Mouse (Mus musculus): Measurements from ENCODE around the gene Smyd4. TPM values are rescaled to one million over a fixed set of nuclear protein-coding genes. Genes with fewer than 3 reads are reported as not detected.

Gene Smyd4
- polyA plus RNA-seq, 1 experiment: 9.1 TPM

DNA sequence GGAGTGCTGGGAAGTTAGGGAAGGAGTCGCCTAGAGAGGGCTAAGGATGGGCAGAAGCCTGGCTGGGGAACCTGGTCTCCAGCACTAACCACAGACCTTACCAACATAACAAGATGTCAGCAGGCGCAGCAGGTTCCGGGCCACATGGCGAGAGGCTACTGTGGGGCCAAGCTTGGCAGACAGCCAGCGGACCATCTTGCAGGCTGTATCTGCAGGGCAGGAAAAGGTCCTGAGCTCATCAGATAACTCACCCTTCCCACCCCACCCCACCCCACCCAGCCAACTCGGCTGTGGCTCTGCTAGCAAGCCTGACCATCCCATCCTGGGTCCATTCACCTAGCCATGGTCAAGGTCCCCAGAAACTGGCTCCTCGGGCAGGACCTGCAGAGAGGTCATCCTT, 101.5 kb downstream of the Smyd4 start:
- H3K4me1 ChIP-seq (ENCODE audit: control insufficient read depth, insufficient read depth, low read length): peaks cover 32% of the 10 kb centered on the region
- no peak overlapping the region for H3K27ac ChIP-seq (ENCODE audit: insufficient read depth, low read length)
- H3K27me3 ChIP-seq (ENCODE audit: control insufficient read depth, insufficient read depth, low read length): no peaks in the 10 kb centered on the region
- no peak overlapping the region for H3K4me3 ChIP-seq (replicated peaks; ENCODE audit: insufficient read depth, low read depth, low read length)
- WGBS: 24% methylated on average over 7 of the region's 7 CpGs
- TF ChIP-seq POLR2A (IDR thresholded peaks at IDR 0.05; ENCODE audit: borderline replicate concordance, insufficient read depth, low read length): no peak
- no peak for TF ChIP-seq CTCF (IDR thresholded peaks at IDR 0.05; ENCODE audit: borderline replicate concordance, insufficient read depth, low read depth, low read length)
- DNase-seq: peak; percentile 63 to 66

DNA sequence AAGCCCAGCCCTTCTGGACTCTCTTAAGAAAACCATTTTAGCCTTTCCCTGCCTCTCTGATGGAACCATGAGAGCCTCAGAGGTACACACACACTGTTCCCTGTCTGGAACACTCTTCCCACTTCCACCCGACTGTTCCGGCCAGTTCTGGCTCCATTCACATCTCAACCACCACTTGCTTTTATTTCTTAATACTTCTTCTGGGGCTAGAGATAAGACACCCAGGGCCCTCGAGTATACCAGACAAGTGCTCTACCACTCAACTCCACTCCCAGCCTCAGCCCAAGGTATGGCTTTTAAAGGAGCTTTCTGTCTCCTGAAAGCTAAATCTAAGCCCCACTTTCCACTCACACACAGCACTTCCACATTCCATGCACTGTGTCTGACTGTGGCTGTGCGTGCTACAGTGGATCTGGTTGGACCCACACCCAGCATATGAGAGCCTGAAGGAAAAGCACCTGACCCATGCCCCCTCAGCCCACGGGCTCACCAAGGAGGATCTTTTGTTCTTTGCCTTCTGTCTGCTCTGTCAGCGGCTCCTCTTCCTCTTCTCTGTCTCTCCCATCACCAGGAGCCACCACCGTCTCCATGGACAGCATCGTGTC, 102.2 kb downstream of the Smyd4 start:
- WGBS: 81% methylated on average over 8 of the region's 8 CpGs
- no peaks in the 10 kb centered on the region for H3K27me3 ChIP-seq (ENCODE audit: control insufficient read depth, insufficient read depth, low read length)
- no peak overlapping the region for H3K27ac ChIP-seq (ENCODE audit: insufficient read depth, low read length)
- TF ChIP-seq POLR2A (IDR thresholded peaks at IDR 0.05; ENCODE audit: borderline replicate concordance, insufficient read depth, low read length) (no peak), CTCF (IDR thresholded peaks at IDR 0.05; ENCODE audit: borderline replicate concordance, insufficient read depth, low read depth, low read length) (no peak)
- H3K4me1 ChIP-seq (ENCODE audit: control insufficient read depth, insufficient read depth, low read length): peaks cover 35% of the 10 kb centered on the region
- H3K4me3 ChIP-seq (replicated peaks; ENCODE audit: insufficient read depth, low read depth, low read length): no peak overlapping the region
- no peak for DNase-seq

DNA sequence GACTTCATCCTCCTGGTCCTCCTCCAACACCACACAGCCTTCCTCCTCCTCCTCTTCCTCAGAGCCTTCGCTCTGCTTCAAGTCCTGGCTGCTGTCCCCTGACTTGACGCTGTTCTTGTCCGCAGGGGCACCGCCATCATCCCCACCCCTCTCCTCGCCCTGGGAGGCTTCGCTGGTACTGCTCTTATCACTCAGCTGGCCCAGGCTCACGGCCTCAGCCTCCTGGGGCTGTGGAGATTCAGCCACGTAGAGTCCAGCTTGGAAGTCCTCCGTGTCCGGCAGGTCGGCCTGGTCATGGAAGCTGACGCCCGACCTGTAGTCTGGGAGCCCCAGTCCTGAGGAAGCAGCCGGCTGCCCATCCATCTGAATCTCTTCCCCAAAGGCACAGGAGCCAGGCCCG, 102.7 kb downstream of the Smyd4 start:
- no peak for DNase-seq
- Histone ChIP-seq H3K4me3 (replicated peaks; ENCODE audit: insufficient read depth, low read depth, low read length) (no peak overlapping the region), H3K27ac (ENCODE audit: insufficient read depth, low read length) (no peak overlapping the region), H3K27me3 (ENCODE audit: control insufficient read depth, insufficient read depth, low read length) (no peaks in the 10 kb centered on the region), H3K4me1 (ENCODE audit: control insufficient read depth, insufficient read depth, low read length) (peaks cover 35% of the 10 kb centered on the region)
- WGBS: 82% methylated on average over 15 of the region's 15 CpGs
- TF ChIP-seq POLR2A (IDR thresholded peaks at IDR 0.05; ENCODE audit: borderline replicate concordance, insufficient read depth, low read length) (no peak), CTCF (IDR thresholded peaks at IDR 0.05; ENCODE audit: borderline replicate concordance, insufficient read depth, low read depth, low read length) (no peak)

DNA sequence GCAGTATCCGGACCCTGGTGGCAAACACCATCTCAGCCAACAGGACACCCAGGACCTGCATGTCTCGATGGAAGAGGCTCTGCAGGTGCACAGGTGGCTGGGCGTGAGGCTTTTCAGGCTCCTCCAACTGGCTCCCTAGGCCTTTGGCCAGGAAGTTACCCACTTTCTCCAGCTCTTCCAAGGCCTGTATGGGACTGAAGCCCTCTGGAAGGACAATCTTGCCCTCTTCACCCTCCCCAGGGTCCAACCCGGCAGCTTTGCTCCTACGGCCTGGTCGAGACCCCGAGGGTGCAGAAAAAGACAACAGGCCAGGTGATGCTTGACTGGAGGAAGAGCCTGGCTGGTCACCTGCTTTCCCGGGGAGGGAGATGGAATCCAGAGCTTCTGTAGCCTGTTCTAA, 103.8 kb downstream of the Smyd4 start:
- no peak for TF ChIP-seq CTCF (IDR thresholded peaks at IDR 0.05; ENCODE audit: borderline replicate concordance, insufficient read depth, low read depth, low read length)

DNA sequence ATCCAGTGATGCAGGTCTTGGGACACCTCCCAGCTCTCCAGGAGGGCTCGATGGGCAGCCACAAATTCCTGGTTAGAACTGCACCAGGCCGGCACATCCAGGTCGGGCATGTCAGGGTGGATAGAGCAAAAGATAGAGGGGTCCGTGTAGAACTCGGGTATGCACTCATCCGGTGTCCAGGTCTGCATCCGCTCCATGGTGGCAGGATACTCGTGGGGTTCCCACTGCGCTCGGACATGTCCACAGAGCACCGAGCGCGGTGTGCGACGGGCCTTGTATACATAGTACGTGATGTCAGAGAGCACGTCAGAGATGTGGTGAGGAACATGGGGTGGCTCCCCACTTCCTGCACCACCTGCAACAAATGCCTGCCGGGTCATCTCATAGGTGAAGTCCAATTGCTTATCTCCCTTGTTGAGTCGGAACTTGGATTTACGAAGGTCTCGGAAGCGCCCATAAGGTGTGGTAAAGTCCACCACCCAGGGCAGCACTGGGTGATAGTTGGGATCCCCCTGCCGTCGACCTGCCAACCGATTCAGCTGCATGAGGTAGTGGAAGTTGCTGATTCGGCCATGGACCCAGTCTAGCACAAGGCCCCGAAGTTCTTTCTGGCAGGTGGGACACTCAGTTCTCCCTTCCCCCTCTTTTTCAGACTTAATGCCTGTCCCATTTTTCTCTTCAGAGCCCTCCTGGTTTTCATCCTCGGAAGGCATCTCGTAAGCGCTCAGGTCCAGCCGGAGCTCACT, 104.8 kb downstream of the Smyd4 start:
- H3K27me3 ChIP-seq (ENCODE audit: control insufficient read depth, insufficient read depth, low read length): no peaks in the 10 kb centered on the region
- DNase-seq: no peak
- H3K27ac ChIP-seq (ENCODE audit: insufficient read depth, low read length): no peak overlapping the region
- H3K4me1 ChIP-seq (ENCODE audit: control insufficient read depth, insufficient read depth, low read length): peaks cover 35% of the 10 kb centered on the region
- TF ChIP-seq POLR2A (IDR thresholded peaks at IDR 0.05; ENCODE audit: borderline replicate concordance, insufficient read depth, low read length) (no peak), CTCF (IDR thresholded peaks at IDR 0.05; ENCODE audit: borderline replicate concordance, insufficient read depth, low read depth, low read length) (no peak)
- 92% methylated on average over 31 of the region's 31 CpGs for WGBS
- H3K4me3 ChIP-seq (replicated peaks; ENCODE audit: insufficient read depth, low read depth, low read length): peak overlapping the region; percentile 73

More for the DNA sequence above, 103.8 kb downstream of the Smyd4 start:
- WGBS: 86% methylated on average over 8 of the region's 8 CpGs
- no peak for DNase-seq
- Histone ChIP-seq H3K27me3 (ENCODE audit: control insufficient read depth, insufficient read depth, low read length) (no peaks in the 10 kb centered on the region), H3K4me3 (replicated peaks; ENCODE audit: insufficient read depth, low read depth, low read length) (no peak overlapping the region), H3K4me1 (ENCODE audit: control insufficient read depth, insufficient read depth, low read length) (peaks cover 35% of the 10 kb centered on the region), H3K27ac (ENCODE audit: insufficient read depth, low read length) (no peak overlapping the region)

DNA sequence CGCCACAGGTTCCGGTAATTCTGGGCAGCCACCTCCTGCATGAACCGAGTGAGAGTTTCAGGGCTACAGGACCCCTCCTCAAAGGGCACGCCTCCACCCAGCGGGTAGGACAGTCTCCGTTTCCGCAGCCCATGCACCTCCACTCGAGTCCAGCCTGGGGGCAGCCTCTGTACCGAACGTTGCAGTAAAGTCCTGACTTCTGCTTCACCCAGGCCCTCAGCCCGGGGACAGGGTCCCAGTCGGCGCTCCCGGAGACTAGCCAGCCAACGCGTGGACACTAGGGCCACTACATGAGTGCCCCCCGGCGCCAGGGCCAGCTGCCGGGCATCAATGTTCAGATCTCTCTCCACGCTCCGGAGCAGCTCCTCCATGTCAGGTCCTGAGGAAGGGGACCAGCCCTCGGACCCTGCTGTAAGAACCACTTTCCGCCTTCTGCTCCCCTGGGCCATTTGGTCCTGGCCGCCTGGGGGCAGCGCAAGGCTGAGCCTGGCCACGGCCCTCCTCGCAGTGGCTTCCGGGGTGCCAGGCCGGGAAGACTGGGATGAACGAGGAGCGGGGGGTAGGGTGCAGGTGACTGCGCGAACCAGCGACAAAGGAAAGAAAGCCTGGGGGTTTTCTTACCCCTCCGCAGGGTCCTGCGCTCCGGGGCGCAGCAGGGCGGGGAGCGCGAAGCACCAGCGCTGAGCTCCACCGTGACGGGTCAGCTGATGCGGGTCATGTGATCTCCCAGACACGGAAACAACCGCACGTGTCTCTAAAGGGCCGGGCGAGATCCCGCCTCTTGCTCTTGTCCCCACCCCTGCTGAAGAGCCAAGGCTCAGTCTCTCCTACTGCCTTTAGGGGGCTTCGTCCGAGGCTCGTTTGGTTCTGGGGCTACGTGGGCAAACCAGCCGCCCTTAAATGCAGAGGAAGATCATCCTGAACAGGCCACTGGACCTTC, 106.0 kb downstream of the Smyd4 start, which contains the start of gene Wdr81:
Wdr81 (minus strand) TSS at position 727 of the 940 bp plus-strand sequence.
- H3K27me3 ChIP-seq (ENCODE audit: control insufficient read depth, insufficient read depth, low read length): no peaks in the 10 kb centered on the region
- DNase-seq: peak; percentile 86 to 87
- WGBS: 2% methylated on average over 56 of the region's 56 CpGs
- peak within 1 kb of the TSS; percentile 73 for H3K4me3 ChIP-seq (replicated peaks; ENCODE audit: insufficient read depth, low read depth, low read length)
- H3K4me1 ChIP-seq (ENCODE audit: control insufficient read depth, insufficient read depth, low read length): peaks cover 35% of the 10 kb centered on the region
- TF ChIP-seq POLR2A (IDR thresholded peaks at IDR 0.05; ENCODE audit: borderline replicate concordance, insufficient read depth, low read length): peak; percentile 71
- TF ChIP-seq CTCF (IDR thresholded peaks at IDR 0.05; ENCODE audit: borderline replicate concordance, insufficient read depth, low read depth, low read length): 0 out of 2 replicates have a peak, but pooled peaks have one; percentile 23
- peak within 1 kb of the TSS; percentile 54; the same call in 1 of the 2 replicates for H3K27ac ChIP-seq (ENCODE audit: insufficient read depth, low read length)

Other genes with a start within 250 kb of the Smyd4 start
- gene Hic1, start 178.9 kb upstream of the Smyd4 start, polyA plus RNA-seq (2012; rRNA removed): 3.0 and 3.7 TPM in 2 replicates
- 15.3 and 16.3 TPM in 2 replicates for gene Ovca2, start 169.6 kb upstream of the Smyd4 start, polyA plus RNA-seq (2012; rRNA removed)
- 18.6 and 19.3 TPM in 2 replicates for gene Dph1, start 157.2 kb upstream of the Smyd4 start, polyA plus RNA-seq (2012; rRNA removed)
- gene Rtn4rl1, start 154.7 kb upstream of the Smyd4 start, polyA plus RNA-seq (2012; rRNA removed): 23.9 and 28.6 TPM in 2 replicates
- 59.3 and 64.2 TPM in 2 replicates for gene Rpa1, start 109 bp upstream of the Smyd4 start, polyA plus RNA-seq (2012; rRNA removed)
- 27.5 and 32.9 TPM in 2 replicates for gene Serpinf1, start 74.3 kb downstream of the Smyd4 start, polyA plus RNA-seq (2012; rRNA removed)
- 0.13 and 0.15 TPM in 2 replicates for gene Serpinf2, start 91.2 kb downstream of the Smyd4 start, polyA plus RNA-seq (2012; rRNA removed)
- gene Wdr81, start 106.3 kb downstream of the Smyd4 start, polyA plus RNA-seq (2012; rRNA removed): 15.1 and 15.3 TPM in 2 replicates
- 0.56 and 0.70 TPM in 2 replicates for gene Tlcd2, start 113.3 kb downstream of the Smyd4 start, polyA plus RNA-seq (2012; rRNA removed)
- 110 and 123 TPM in 2 replicates for gene Prpf8, start 138.4 kb downstream of the Smyd4 start, polyA plus RNA-seq (2012; rRNA removed)
- gene Rilp, start 161.7 kb downstream of the Smyd4 start, polyA plus RNA-seq (2012; rRNA removed): 5.4 and 5.7 TPM in 2 replicates
- 3.3 and 3.4 TPM in 2 replicates for gene Scarf1, start 165.1 kb downstream of the Smyd4 start, polyA plus RNA-seq (2012; rRNA removed)
- 57.4 and 67.1 TPM in 2 replicates for gene Slc43a2, start 183.3 kb downstream of the Smyd4 start, polyA plus RNA-seq (2012; rRNA removed)
- gene Pitpna, start 239.7 kb downstream of the Smyd4 start, polyA plus RNA-seq (2012; rRNA removed): 295 and 319 TPM in 2 replicates